16 mouse cellular contexts compared by ENCODE assay signal in genomic region chr1:150251422-150251821, GRCm38 (mm10).
"Had no signal": no experiment of that assay in that cellular context is flagged by ENCODE, and none has a peak within 500 bp of the region (broad histone marks: within the 10 kb centered on the region; RNA-seq: fewer than 3 reads in every experiment).

No protein-coding gene starts in this region.

- H3K27me3 ChIP-seq: limb, embryonic 15.5 days; liver, embryonic 12.5 days; midbrain, embryonic 12.5 days; neural tube, embryonic 13.5 days; stomach, embryonic 15.5 days had no signal

- H3K4me1 ChIP-seq: limb, embryonic 15.5 days; liver, embryonic 12.5 days; midbrain, embryonic 12.5 days; neural tube, embryonic 13.5 days; stomach, embryonic 15.5 days had no signal

- H3K9ac ChIP-seq: limb, embryonic 15.5 days; liver, embryonic 12.5 days; lung, embryonic 14.5 days; midbrain, embryonic 12.5 days; neural tube, embryonic 13.5 days; stomach, embryonic 15.5 days had no signal

- H3K36me3 ChIP-seq: limb, embryonic 15.5 days; liver, embryonic 12.5 days; midbrain, embryonic 12.5 days; neural tube, embryonic 13.5 days; stomach, embryonic 15.5 days had no signal

- H3K4me2 ChIP-seq: limb, embryonic 15.5 days; liver, embryonic 12.5 days; lung, embryonic 14.5 days; midbrain, embryonic 12.5 days; neural tube, embryonic 13.5 days; stomach, embryonic 15.5 days had no signal

- H3K4me3 ChIP-seq: limb, embryonic 15.5 days; liver, embryonic 12.5 days; midbrain, embryonic 12.5 days; neural tube, embryonic 13.5 days; stomach, embryonic 15.5 days had no signal

- DNase-seq: kidney, adult 8-10 months; kidney, postnatal 36 days; layer of hippocampus, adult 9-11 months; layer of hippocampus, postnatal 36 days; lung, embryonic 14.5 days; lung, postnatal 14 days; retina, postnatal 1 day; right cerebral cortex, postnatal 14 days; thymus, postnatal 36 days had no signal

- H3K27ac ChIP-seq: kidney, postnatal 0 days; limb, embryonic 15.5 days; liver, embryonic 12.5 days; midbrain, embryonic 12.5 days; neural tube, embryonic 13.5 days; stomach, embryonic 15.5 days had no signal

- H3K9me3 ChIP-seq: limb, embryonic 15.5 days; liver, embryonic 12.5 days; midbrain, embryonic 12.5 days; neural tube, embryonic 13.5 days; stomach, embryonic 15.5 days had no signal

- ATAC-seq: liver, embryonic 12.5 days; midbrain, embryonic 16.5 days had no signal
